In genomic region chr3:50443421-50443916, GRCm38 (mm10) we compare ENCODE assay signal across 8 mouse cellular contexts. TPM values are rescaled to one million over a fixed set of nuclear protein-coding genes. Genes with fewer than 3 reads are reported as not detected.
DNase-seq lines count a peak whose midpoint lies in the region; ATAC-seq and TF ChIP-seq lines count a peak whose summit lies in the region.

Gene Slc7a11, minus strand, starts transcription at chr3:50443614.

- DNase-seq in gastrocnemius, adult 2 months, result peak; percentile 42
- no peak for DNase-seq in gastrocnemius, adult 8-10 months (ENCODE audit: low spot score in 2 of 2)
- DNase-seq in WW6 (ENCODE audit: low read depth, low spot score), result peak; percentile 20
- peak; percentile 33 for DNase-seq in liver, embryonic 11.5 days (ENCODE audit: low spot score)
- peak; percentile 55 to 62 for DNase-seq in monocyte, adult 2 months (ENCODE audit: low read depth in 1 of 2, low spot score in 2 of 2)
- peak; percentile 81 for DNase-seq in thymus, postnatal 0 days (ENCODE audit: low spot score)

- no peaks in the 10 kb centered on the region for H3K27me3 ChIP-seq in forebrain, embryonic 12.5 days
- no peaks in the 10 kb centered on the region for H3K27me3 ChIP-seq in intestine, embryonic 15.5 days (replicated peaks)
- no peaks in the 10 kb centered on the region for H3K27me3 ChIP-seq in liver, embryonic 11.5 days (replicated peaks; ENCODE audit: control insufficient read depth, insufficient read depth, low read length)

- H3K4me2 ChIP-seq in forebrain, embryonic 12.5 days, result peak within 1 kb of the TSS; percentile 60
- peak within 1 kb of the TSS; percentile 79 for H3K4me2 ChIP-seq in intestine, embryonic 15.5 days (replicated peaks)
- peak within 1 kb of the TSS; percentile 68 for H3K4me2 ChIP-seq in liver, embryonic 11.5 days

- H3K4me3 ChIP-seq in gastrocnemius, adult 2 months, result peak within 1 kb of the TSS; percentile 68
- peak within 1 kb of the TSS; percentile 31 for H3K4me3 ChIP-seq in forebrain, embryonic 12.5 days (replicated peaks)
- H3K4me3 ChIP-seq in intestine, embryonic 15.5 days (replicated peaks), result peak within 1 kb of the TSS; percentile 29
- peak within 1 kb of the TSS; percentile 29 for H3K4me3 ChIP-seq in liver, embryonic 11.5 days (ENCODE audit: low read depth, low read length)

- no peaks in the 10 kb centered on the region for H3K36me3 ChIP-seq in forebrain, embryonic 12.5 days (replicated peaks)
- H3K36me3 ChIP-seq in intestine, embryonic 15.5 days, result no peaks in the 10 kb centered on the region
- H3K36me3 ChIP-seq in liver, embryonic 11.5 days (ENCODE audit: control insufficient read depth, insufficient read depth, low read length), result no peaks in the 10 kb centered on the region

- no peak for TF ChIP-seq CTCF in gastrocnemius, adult 2 months (IDR thresholded peaks at IDR 0.05)

- H3K4me1 ChIP-seq in forebrain, embryonic 12.5 days, result peaks cover 17% of the 10 kb centered on the region
- peaks cover 2% of the 10 kb centered on the region; the same call in 1 of the 2 replicates for H3K4me1 ChIP-seq in intestine, embryonic 15.5 days (replicated peaks)
- H3K4me1 ChIP-seq in liver, embryonic 11.5 days (replicated peaks; ENCODE audit: control insufficient read depth, insufficient read depth, low read length), result no peaks in the 10 kb centered on the region

- H3K9me3 ChIP-seq in forebrain, embryonic 12.5 days, result no peaks in the 10 kb centered on the region
- H3K9me3 ChIP-seq in intestine, embryonic 15.5 days, result no peaks in the 10 kb centered on the region
- no peaks in the 10 kb centered on the region for H3K9me3 ChIP-seq in liver, embryonic 11.5 days (ENCODE audit: control insufficient read depth, low read length)

- intact Hi-C loops in gastrocnemius, adult 2 months (cut with DNase I), result no loop called here

- H3K27ac ChIP-seq in gastrocnemius, adult 2 months, result peak within 1 kb of the TSS; percentile 53
- H3K27ac ChIP-seq in forebrain, embryonic 12.5 days, result no peak within 1 kb of the TSS
- no peak within 1 kb of the TSS for H3K27ac ChIP-seq in intestine, embryonic 15.5 days
- no peak within 1 kb of the TSS for H3K27ac ChIP-seq in liver, embryonic 11.5 days (ENCODE audit: low read depth, low read length)

- H3K9ac ChIP-seq in forebrain, embryonic 12.5 days, result peak within 1 kb of the TSS; percentile 44; the same call in 1 of the 2 replicates
- peak within 1 kb of the TSS; percentile 15 for H3K9ac ChIP-seq in intestine, embryonic 15.5 days
- 0 out of 2 replicates have a peak within 1 kb of the TSS, but pooled peaks have one; percentile 6 for H3K9ac ChIP-seq in liver, embryonic 11.5 days (ENCODE audit: low read depth, low read length)

- peak; percentile 85 for ATAC-seq in forebrain, embryonic 12.5 days (ENCODE audit: low FRiP score)
- peak; percentile 86 for ATAC-seq in intestine, embryonic 15.5 days
- peak; percentile 77 for ATAC-seq in liver, embryonic 11.5 days (replicated peaks; ENCODE audit: low FRiP score)

- 2% methylated on average over 11 of the region's 11 CpGs for WGBS in forebrain, embryonic 12.5 days
- WGBS in intestine, embryonic 15.5 days, result under 1% methylated on average over 11 of the region's 11 CpGs
- WGBS in liver, embryonic 11.5 days, result 3% methylated on average over 11 of the region's 11 CpGs

RNA-seq across cellular contexts. Expression of gene Slc7a11, which starts in this region (rescaled TPM):
- total RNA-seq in gastrocnemius, adult 2 months (2021), result under 1 TPM; 0.06 to 0.18 TPM
- under 1 TPM in 3 of 4 experiments, not detected in 1; 0.05 to 0.12 (median 0.09) TPM for total RNA-seq in gastrocnemius, adult 8-10 months (2022)
- 2.3 and 2.8 TPM in 2 replicates for polyA plus RNA-seq in forebrain, embryonic 12.5 days (2016; fragmentation: Nextera tagmentation; extraction: Ambion mirVana)
- polyA plus RNA-seq in intestine, embryonic 15.5 days (2015; fragmentation: Nextera tagmentation; extraction: Ambion mirVana), result 0.14 and 0.27 TPM in 2 replicates
- polyA plus RNA-seq in liver, embryonic 11.5 days (2014; fragmentation: Nextera tagmentation; extraction: Ambion mirVana), result 0.51 and 0.64 TPM in 2 replicates
- polyA plus RNA-seq in thymus, postnatal 0 days (2015; fragmentation: Nextera tagmentation; extraction: Ambion mirVana), result 9.9 and 14.1 TPM in 2 replicates

Comparison
In these comparisons a context has a peak if more than half of its experiments do, and no peak if none do; other contexts are left out.
1. Peak in DNase-seq, H3K4me3 ChIP-seq and H3K27ac ChIP-seq in gastrocnemius, adult 2 months; RNA of the gene not detected or under 1 TPM.
2. Peak in ATAC-seq, H3K4me3 ChIP-seq, H3K9ac ChIP-seq and H3K4me2 ChIP-seq in intestine, embryonic 15.5 days; RNA of the gene not detected or under 1 TPM.
3. Peak in DNase-seq, ATAC-seq, H3K4me3 ChIP-seq, H3K9ac ChIP-seq and H3K4me2 ChIP-seq in liver, embryonic 11.5 days; RNA of the gene not detected or under 1 TPM.
4. DNase-seq: peak in WW6 (single experiment), monocyte, adult 2 months (2 of 2) and thymus, postnatal 0 days (single experiment); none in gastrocnemius, adult 8-10 months (0 of 2).
5. Peak in every context shown above with its lines, with median percentiles within 50 percentile points of each other: H3K4me3 ChIP-seq, ATAC-seq, H3K4me2 ChIP-seq and H3K9ac ChIP-seq.